ENCODE assay signal across 1 mouse cellular context in the genomic region with DNA sequence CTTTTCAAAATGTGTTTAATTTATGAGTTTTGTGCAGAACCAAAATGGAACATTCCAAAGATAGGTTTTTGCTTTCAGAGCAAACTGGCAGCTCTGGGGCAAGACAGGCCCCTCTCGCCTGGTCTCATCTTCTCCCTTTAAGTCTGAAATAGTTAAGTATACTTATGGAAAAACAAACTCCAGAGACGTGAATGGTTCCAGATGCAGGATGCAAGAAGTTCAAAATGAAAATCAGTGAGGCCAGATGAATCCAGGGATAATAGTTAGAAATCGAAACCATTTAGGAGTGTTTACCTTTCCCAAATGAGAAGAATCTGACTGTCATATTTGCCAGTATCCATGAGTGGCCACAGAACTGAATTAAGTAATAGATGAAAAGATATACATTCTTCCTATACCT.
TF ChIP-seq lines count a peak whose summit lies in the region.

No protein-coding gene starts in this region.

TF ChIP-seq in myocyte, 11 proteins besides CTCF, POLR2A, EP300 and RAD21:
- TF ChIP-seq E2F4 (IDR thresholded peaks at IDR 0.05; ENCODE audit: insufficient read depth) (no peak), TCF12 (IDR thresholded peaks at IDR 0.05; ENCODE audit: insufficient read depth, poor library complexity, severe bottlenecking) (no peak), SRF (IDR thresholded peaks at IDR 0.05; ENCODE audit: control insufficient read depth, insufficient read length, low read depth) (no peak), REST (IDR thresholded peaks at IDR 0.05; ENCODE audit: insufficient read depth, insufficient read length) (no peak), MAX (IDR thresholded peaks at IDR 0.05; ENCODE audit: low read depth) (no peak), CEBPB (IDR thresholded peaks at IDR 0.05; ENCODE audit: insufficient read depth, poor library complexity, severe bottlenecking) (no peak), USF1 (IDR thresholded peaks at IDR 0.05; ENCODE audit: low read depth) (no peak), MYOG (IDR thresholded peaks at IDR 0.05; ENCODE audit: control insufficient read depth in 1 of 3, insufficient read depth in 1 of 3, insufficient read length in 2 of 3, low read depth in 2 of 3) (no peak)
